Mouse (Mus musculus) activated CD4-positive, CD25-positive, alpha-beta regulatory T cell, adult 4 months (primary cell): Measurements from ENCODE around the gene Clstn2. TPM values are rescaled to one million over a fixed set of nuclear protein-coding genes. Genes with fewer than 3 reads are reported as not detected.

ENCODE experiments used
- ATAC-seq: one replicate; pipeline ENCODE4 v1.8.0; 2017
- polyA plus RNA-seq, 2 experiments: library from polyadenylated mRNA; unstranded; fragments of 100-300 nt; shearing (Covaris generic); gene quantifications; one replicate each; pipeline ENCODE4 v1.2.1; 2017

The Clstn2 gene
- polyA plus RNA-seq, result not detected

DNA sequence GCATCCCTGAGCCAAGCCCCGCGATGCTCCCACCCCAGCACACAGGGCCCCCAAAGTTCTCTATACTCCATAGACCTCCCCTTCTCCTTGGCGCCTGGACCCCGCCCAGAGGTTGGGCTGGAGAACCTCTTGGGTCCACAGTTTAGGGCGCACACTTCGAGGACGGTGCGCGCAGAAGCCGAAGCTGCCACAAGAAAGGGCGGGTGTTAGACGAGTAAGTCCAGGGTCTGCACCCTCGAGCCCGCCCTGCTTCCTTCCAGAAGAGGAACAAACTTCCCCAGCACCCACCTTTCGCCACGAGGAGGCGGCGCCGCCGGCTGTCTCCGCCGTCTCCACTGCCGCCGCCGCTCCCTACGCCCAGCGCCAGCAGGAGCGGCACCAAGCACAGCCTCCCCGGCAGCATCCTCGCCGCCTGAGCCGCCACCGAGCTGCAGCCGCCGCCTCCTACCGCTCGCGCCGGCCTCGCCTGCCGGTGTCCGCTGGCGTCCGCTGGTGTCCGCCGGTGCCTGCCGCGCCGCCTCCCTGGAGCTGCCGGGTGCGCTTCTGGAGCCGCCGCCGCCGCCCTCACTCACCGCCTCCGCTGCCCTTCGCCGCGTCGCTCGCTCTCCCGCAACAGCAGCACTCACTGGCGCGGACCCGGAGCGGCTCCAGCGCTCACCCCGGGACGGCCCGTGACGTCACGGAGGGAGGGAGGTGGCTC lies at the start of gene Clstn2:
TSS of gene Clstn2 (minus strand) at position 609 of the 700 bp plus-strand sequence.
- ATAC-seq, result no peak

DNA sequence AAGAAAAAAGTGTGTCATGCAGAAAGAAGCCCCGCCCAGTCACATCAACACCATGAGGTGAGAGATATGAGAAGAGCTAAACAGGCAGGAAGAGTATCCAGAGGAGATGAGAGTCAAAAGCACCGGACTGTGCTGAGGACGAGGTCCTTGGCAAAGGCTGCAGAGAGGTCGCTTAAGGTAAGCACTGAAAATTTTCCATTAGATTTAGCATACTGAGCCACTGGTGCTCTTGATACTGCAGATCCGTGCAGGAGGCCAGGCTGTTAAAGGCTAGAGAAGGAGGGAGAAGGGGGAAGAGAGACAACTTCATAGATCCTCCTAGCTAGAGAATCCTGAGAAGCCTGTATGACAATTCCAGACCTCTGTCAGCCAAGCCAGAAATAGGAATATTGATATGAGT lies 34.8 kb upstream of the Clstn2 start:
- no peak for ATAC-seq

DNA sequence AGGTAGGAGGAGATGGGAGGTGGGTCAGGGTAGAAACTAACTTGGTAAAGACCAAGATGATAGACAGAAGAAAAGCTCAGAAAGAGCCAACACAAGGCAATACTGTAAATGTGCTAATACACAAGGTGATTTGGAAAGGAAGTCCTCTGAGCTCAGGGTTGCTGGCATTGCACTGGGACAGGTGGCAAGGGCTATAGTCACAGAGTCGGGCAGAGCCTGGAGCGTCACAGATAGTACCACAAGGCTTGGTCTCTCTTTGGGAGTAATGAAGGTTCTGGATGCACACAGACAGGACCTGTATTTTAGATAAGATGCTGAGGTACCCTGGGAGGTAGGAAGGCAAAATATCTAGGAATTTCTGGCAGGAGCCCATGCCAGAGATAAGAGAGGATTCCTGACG lies 28.7 kb upstream of the Clstn2 start:
- ATAC-seq, result no peak

DNA sequence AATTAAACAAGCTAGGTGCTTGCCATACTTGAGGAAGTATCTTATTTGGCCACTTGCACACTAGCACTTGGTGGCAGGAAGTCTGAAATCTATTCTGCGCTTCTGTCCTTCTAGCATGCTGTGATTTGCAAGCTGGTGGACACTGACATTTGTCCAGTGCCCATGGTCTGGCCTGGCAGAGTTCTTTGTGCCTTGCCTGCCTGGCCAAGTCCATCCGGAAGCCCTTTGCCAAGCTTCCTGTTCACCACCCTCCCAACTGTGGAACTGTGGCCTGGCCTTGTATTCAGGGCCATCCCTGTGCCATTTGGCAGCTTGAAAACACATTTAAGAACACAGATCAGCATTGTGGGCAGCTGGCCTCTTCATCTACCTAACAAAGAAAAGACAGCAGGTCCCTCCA lies 24.3 kb upstream of the Clstn2 start:
- ATAC-seq, result no peak

DNA sequence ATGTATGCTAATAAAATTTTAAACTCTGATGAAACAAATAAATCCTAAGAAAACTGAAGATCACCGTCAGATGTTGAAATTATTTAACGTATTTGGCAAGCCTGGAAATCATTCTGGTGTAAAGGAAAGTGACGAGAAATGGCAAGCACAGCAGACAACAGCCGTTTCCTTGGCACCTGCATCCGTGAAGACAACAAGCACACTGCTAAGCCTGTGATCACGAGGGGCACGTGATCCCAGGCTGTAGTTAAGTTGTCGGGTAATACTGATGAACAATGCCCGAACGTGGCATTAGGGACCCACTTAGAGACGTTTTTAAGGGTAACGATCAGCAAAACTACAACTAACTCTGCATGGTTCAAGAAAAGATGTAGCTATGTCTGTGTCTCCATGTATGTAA lies 18.4 kb upstream of the Clstn2 start:
- no peak for ATAC-seq

DNA sequence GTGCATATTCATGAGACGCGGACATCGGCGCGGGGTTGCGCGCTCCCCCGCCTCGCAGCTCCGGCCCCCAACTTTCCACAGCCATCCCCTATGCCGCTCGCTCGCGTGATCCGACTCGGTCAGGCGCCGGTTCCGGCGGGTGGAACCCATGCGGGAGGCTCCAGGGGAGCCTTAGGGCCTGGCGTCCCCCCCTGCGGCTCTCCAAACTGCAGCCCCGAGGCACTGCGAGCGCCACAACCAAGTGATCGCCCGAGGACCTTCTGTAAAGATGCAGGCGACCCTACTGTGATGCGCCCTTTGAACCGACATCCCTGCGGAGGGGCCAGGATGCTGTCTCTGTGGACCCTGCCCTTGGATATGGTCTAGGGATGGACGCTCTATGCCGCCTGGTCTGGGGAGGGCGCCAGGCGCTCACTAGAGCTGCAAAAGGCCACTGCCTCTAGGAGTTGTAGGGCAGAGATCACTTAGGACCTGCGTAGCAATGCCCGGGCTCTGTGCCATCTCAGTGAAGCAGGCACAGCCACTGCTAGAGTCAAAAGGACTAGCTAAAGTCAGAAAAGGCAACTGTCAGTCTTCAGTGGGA lies 383 bp upstream of the Clstn2 start:
- no peak for ATAC-seq

DNA sequence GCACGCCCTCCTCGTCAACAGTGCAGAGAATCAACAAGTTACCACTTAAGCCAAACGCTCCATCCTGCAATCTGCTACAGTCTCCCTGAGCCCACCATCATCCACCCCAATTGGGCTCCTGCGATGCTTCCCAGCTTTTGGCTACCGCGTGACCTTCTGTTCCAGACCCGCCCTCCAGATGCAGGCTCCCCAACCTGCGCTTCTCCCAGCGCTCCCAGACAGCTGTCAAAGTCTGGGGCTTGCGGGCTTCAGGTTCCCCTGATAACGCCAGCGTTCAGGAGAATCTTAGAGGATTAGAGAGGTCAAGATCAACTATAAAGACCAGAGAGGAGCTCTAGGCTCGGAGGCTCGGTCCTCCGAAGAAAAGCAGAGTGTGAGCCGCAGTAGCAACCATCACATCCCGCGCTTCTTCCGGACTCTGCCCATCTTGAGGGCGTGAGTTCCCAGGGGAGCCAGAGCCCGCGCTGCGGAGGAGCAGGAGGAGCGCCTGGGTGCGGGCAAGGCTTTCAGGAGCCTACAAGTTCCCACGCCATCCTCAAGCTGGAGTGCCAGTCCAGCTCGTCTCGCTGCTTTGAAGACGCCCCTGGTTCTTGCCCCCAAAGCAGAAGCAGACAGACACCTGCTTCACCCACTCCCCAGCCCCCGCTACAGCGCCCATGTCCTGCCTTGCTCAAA lies 946 bp downstream of the Clstn2 start:
- ATAC-seq, result no peak

DNA sequence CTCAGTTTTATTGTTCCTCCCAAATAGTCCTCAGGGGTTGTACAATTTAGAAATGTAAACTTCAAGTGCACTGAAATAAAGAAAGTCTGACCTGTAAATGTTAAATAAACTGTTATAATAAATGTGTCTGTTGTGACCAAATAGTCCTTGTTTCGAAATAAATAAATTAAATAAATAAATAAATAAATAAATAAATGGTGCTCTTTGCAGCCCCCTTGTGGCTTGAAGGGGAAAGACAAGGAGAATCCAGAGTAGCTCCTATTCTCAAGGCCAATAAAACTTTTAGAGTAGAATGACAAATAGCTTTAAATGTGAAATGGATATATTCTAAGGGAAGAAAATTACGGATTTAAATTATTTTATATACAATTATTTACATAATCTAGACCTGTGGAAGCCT lies 2.3 kb downstream of the Clstn2 start:
- no peak for ATAC-seq

DNA sequence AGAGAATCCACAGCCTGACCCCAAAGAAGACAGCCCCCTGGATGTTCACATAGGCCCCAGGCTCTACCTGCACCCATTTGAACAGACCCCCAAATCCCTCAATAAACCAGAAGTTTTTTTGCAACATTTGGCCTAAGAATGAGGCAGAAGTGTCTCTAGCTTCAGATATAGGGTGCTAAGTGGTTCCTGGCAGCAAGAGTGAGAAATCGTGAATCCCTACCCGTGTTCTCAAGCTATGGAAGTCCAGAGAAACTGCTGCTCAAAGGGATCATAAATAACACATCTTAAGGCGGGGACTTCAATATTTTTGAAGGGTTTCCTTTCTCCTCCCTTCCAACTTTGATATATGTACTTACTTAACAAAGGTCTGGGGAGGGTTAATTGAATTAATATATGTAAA lies 7.4 kb downstream of the Clstn2 start:
- no peak for ATAC-seq

DNA sequence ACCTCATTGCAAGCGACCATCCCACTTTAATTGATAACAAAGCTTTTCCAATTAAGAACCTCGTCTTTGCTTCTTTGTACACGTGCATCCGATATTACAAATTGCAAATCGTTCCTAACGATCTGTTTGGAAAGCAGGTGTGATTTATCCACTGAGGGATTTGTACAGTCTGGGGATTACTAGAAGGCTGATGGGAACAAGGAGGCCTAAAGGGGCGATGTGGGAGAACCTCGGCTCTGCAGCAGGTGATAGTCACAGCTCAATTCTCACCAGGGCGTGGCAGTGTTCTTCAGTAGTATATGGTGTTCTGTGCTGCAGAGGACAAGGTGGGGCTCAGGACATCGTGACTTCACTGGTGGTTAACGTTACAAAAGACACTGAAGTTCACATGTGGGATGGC lies 9.9 kb downstream of the Clstn2 start:
- ATAC-seq, result no peak

DNA sequence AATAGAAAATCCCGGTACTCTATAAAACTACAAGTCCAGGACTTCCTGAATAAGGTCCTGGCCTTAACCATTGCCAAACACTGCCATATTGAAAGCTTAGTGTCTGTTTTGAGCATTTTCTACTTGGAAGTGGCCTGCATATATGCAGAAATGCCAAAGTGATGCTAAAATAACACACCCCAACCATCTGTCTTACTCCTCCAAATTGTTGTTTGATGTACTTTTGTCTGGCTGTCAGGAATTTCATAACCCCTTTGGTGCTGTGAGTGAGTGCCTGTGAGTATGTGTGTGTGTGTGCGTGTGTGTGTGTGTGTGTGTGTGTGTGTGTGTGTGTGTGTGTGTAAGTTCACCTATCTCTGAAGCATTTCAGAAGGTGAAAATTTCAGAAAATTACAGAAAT lies 13.1 kb downstream of the Clstn2 start:
- no peak for ATAC-seq

DNA sequence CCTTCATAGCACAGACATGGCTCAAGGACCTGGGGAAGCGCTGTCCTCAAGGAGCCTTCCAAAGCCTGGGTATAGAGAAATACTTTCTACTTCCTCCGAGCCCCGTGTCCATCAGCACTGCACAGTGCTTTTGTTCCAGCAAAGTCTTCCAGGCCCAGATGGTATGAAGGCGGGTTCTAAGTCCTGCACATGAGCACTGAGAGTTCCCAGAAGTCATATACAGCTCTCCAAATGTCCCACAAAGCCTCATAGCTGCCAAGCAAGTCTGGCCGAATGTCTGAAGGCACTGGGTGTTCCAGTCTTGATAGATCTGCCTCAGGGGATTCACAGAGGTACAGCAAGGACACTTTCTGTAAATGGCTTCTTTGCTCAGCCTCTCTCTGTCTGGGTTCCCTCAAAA lies 14.3 kb downstream of the Clstn2 start:
- ATAC-seq, result no peak

DNA sequence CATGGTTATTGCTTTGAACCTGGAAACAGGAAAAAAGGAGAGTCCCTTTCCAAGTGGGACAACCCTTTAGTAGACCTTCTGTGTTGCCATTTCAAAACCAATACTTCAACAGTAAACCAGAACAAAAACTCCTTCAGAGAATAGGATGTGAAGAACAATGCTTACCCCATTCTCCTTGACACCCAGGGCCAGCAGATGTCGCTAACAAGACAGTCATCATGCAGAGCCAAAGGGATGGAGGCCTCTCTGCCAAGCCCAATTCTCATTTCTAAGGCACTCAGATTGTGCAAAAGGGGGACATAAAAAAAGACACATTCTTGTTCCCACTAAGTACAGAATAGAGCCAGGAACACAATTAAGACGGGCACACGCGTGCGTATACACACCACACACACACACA lies 16.4 kb downstream of the Clstn2 start:
- ATAC-seq, result no peak

DNA sequence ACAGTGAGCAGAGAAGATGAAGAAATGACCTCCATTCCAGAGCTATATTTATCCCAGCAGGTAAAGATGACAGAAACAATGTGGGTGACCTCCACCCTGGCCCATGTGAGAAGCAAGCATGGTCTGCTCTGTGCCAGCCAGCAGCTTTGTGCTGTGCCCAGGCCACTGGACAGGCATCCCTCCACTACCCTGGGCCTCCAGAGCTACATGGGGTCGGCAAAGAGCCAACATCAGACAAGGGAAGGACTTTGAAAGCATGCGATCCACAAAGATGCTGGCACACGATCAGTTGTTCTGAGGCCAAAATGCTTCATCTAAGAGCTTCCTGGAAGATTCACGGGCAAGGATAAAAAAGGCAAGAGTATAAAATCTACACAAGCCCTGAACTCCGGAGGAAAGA lies 36.6 kb downstream of the Clstn2 start:
- ATAC-seq, result no peak

DNA sequence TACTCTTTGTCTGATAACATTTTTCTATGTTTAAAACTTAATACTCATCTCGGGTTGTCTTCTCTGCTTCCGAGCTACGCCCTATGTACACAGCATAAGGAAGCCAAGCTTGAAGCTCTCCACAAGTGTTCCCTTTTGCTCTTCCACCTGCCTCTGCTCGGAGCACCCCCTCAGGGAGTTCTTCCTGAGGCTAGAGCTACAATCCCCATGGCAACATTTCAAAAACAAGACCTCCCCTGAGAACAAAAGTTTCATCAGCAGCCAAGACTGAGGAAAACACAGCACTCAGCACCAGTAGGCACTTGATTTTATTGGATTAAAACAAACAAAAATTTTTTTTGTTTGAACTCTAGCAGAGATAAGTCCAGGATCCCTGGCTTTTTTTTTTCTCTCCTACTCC lies 37.3 kb downstream of the Clstn2 start:
- no peak for ATAC-seq

DNA sequence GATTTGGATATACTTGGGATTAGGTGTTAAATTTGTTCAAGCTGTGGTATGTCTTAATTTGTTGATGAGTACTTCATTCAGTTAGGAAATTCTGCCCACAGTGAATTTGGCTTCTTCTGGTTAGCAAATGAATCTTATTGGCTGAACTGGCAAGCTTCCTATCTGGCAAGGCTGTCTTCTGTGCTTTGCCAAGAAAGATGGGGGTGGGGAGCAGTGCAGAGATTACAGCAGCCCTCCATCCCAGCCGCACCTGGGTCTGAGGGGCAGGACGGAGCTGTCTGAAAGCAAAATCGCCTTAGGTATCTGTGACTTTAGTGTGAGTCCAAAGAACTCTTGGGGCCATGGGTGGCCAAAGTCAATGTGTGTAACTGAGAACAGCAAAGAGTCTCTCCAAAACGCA lies 40.9 kb downstream of the Clstn2 start:
- ATAC-seq, result no peak

DNA sequence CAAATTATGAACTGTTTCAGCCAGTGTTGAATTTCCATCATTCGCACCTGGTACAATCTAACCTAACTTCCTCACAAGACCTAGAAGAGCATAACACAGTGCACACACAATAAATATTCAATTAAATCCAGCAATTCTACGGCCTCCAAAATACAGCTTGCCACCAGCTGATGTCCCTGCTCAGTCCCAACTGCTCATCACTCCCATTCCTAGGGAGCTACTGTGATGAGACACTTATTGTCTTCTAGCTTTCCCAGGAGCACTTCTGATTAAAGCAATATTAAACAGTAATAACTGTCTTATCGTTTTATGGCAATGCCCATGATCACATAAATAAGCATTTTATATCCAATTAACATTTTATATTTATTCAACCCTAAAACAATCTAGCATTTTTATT lies 55.6 kb downstream of the Clstn2 start:
- no peak for ATAC-seq

DNA sequence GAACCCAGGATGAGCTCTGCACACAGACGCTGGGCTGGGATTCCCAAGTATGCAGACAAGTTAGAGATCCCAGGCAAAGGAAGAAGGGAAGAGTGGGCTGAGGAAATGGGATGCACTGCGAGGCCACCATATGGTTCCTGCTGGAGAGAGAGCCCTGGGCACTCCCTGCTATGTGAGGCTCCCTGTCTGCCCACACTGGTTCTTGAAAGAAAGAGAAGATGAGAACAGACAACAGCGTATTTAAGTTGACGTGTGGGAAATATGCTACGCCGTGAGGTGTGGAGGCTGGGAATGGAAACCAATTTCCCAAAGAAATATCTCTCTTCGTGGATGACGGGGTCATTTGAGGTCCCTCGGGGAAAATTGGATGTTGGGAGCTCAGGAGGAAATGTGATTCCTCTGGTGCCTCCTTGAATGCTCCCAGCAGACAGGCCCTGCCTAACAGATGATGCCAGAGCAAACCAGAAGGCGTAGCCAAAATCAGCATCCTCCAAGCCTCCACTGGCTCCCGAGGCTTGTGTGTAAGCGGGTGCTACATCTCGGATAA lies 58.1 kb downstream of the Clstn2 start:
- no peak for ATAC-seq

DNA sequence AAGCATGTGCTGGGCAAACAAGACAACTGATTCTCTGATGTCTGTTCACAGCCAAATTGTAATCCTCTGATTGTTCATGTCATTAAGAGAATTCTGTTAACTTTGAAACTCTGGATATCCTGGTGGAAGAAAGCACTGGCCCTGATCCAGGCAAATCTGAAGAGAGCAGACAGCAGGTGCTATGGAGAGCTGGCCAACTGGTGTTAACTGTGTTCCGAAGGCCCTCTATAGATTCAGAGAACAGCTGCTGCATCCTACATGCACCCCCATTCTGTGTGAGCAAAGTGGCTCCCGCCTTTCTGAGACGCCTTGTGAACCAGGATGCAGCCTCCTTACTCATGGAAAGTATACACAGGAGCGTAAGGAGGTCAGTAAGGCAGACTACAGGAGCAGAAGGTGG lies 66.3 kb downstream of the Clstn2 start:
- ATAC-seq, result no peak

DNA sequence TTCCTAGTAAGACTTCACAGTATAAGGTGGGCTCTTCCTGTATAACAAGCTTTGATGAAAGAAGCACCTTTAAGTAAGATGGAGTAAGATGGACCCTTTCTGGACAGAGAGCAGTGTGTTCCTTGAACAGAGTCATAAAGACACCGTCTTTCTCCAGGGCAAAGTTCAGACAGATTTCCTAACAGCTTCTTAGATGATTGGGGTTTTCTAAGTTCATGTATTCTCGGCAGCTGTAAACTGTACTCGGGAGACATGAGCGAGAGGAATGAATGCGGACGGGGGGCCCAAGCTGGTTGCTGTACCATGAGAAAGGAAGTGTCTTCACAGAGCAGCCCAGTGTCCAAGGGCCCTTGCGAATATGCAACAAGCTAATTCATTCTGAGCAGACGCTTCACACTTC lies 75.5 kb downstream of the Clstn2 start:
- no peak for ATAC-seq

DNA sequence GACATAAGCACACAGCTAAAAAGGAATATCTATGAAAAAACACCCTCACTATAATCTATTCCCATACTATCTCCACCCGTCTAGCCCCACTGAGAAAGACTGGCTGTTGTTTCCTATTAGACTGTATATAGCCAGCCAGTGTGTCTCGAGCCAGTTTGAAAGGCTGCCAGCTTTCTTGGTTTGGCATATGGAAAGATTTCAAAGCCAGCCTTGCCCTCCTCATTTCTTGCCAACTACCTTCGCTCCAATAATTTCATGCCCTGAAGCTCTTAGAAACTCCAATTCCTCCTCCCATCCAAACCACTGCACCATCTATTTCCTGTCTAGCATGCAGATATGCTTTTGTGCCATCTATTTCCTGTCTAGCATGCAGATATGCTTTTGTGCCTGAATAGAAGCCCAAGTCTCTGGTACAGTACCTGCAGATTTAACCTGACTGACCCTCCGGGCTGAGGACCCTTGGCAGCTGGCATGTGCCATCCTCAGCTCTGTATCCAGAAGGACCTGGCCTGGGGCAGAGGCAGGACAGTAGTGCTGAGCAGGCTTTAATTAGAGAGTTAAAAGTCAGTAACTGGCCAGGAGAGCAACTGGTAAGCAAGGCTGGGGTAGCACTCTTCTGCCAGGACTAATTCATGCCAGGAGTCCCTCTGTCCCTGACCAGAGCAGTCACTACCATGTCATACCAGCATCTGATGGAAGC lies 76.4 kb downstream of the Clstn2 start:
- ATAC-seq, result no peak

DNA sequence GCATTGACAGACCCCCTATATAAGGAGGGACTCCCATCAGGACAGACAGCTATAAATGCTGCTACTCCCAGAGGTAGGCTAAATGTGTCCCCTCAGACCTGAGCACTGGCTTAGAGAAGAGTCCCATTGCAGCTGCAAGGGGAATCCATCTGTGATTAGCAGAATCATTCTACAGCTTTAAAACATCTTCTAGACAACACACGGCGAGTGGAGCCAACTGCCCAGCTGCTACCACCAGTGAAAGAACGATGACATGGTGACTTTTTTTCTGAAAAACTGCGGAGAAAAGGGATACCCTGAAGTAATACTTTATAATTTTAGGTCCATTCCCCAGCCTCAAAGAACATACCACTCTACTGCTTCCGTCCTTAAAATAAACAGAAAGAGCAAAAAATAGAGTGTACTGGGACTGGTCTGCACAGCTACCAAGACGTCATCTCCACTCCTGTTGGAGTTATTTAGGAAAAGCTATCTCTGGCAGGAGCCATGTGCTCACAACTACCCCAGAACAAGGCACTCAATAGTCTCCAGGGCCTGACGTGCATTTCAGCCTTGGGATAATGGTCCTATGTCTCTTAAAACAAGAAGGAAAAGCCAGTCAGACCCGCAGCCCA lies 79.1 kb downstream of the Clstn2 start:
- ATAC-seq, result no peak
